Mouse (Mus musculus) thymus, postnatal 25 days (tissue): Measurements from ENCODE around the gene Klhl29.

Experiments used
- DNase-seq: peaks from one replicate; pipeline ENCODE4 v3.0.0; 2022

The Klhl29 gene

GRCm38 (mm10) chr12:5182165-5182564 lies 193.3 kb downstream of the Klhl29 start:
- DNase-seq, result no peak

GRCm38 (mm10) chr12:5176716-5177341 lies 198.7 kb downstream of the Klhl29 start:
- no peak for DNase-seq

- no peak for DNase-seq
These were observed 209.3 kb downstream of the Klhl29 start for GRCm38 (mm10) chr12:5166141-5166540.

DNA sequence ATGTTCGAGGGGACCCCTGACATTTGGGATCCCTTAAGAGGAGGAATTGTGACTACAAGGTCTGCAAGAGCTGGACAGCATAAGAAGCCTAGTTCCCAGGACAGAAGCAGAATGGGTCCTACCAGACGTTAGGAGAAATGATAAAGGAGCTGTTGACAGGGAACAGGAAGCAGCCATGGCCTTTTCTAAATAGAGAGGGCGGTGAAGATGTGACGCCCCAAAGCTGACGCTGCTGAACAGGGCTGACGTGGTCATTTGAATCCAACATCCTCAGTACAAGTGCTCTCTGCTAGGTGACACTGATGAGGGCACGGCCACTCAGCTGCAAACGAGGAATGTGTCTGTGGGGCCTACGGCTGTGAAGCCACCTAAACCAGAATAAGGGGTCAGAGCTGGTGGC lies 210.1 kb downstream of the Klhl29 start:
- DNase-seq, result no peak

- DNase-seq, result no peak
These were observed 212.8 kb downstream of the Klhl29 start for GRCm38 (mm10) chr12:5162672-5163071.

- no peak for DNase-seq
These were observed 213.9 kb downstream of the Klhl29 start for GRCm38 (mm10) chr12:5161631-5162030.

DNA sequence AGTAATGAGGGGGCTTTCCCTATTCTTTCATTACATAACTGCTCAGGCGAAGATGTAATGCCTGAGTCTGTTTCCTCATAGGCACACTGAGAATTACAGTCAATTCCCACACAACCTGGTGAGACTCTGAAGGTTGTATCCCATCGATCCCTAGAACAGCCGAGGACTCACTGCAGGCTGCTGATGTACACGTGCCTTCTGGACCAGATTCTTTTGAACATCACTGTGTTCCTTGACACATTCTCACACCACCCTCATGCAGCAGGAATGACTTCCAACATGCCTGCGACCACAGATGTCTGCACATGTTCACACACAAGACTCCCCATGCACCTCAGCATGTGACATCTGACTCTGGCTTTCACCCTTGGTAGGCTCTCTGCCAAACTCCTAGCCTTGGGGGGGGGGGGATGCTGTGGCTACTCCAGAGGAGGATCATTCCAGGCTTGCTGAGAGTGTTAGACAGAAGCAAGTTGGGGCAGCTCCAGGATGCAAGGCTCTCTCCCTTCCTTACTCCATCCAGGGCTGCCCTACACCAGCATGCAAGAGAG lies 217.5 kb downstream of the Klhl29 start:
- no peak for DNase-seq

- DNase-seq, result no peak
These were observed 218.3 kb downstream of the Klhl29 start for GRCm38 (mm10) chr12:5157021-5157681.

- no peak for DNase-seq
These were observed 220.3 kb downstream of the Klhl29 start for GRCm38 (mm10) chr12:5155177-5155576.

DNA sequence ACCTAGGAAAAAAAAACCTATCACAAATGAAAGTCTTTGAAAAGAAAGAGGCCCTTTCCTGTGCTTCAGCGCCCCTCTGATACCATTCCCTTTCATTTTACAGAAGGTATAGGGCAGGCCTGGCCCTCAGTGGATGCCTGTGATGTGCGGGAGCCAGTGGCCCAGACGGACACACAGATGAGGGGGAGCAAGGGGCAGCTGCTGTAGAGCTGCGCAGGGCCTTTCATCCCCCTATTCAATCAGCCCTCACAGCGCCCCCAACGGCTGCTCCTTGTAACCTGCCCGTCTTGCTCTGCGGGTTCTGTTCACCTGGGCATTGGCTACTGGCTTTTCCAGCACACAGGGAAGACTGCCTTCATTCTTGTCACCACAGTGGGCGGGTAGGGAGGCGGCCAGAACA lies 223.6 kb downstream of the Klhl29 start:
- DNase-seq, result no peak

- no peak for DNase-seq
These were observed 228.0 kb downstream of the Klhl29 start for GRCm38 (mm10) chr12:5147346-5148035.

DNA sequence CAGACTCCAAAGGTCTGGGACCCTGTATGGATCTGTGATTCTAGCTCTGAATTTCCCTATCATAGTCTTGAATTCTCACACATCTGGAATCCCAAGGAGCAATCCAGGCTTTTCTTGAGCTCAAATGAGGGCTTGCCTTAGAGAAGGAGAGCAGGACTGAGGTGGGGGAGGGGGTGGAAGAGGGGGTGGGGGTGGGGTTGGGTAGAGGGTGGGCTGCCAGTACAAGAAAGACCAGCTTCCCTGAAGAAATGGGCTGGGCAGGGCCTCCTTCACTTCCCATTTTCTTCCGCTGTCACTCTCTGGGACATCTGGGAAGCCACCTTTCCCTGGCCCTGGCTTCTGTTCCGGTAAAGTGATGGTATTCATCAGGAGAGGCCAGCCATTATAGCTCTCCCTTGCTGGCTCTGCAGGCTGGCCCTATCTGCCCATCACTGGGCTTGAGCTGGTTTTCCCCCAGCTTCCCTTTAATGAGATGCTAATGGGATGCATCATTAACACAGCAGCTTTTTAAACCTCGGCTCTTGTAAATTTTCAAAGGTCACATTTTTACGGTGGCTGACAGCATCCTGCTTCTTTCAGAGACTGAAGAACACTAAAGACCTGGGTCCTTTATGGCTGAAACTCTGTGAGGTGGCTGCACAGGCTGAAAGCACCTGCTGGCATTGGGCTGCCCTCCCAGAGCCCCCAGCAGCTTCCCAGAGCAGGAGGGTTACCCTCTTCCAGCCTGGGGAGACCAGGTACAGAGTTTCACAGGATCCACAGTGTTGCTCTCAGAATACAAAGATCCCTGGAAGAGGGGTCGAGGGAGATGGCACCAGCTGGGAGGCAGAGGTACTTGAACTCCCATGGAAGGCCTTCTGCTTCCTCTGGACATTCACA lies 231.3 kb downstream of the Klhl29 start:
- no peak for DNase-seq

- no peak for DNase-seq
These were observed 232.3 kb downstream of the Klhl29 start for GRCm38 (mm10) chr12:5143224-5143623.

GRCm38 (mm10) chr12:5142776-5143175 lies 232.7 kb downstream of the Klhl29 start:
- DNase-seq, result peak; percentile 16

DNA sequence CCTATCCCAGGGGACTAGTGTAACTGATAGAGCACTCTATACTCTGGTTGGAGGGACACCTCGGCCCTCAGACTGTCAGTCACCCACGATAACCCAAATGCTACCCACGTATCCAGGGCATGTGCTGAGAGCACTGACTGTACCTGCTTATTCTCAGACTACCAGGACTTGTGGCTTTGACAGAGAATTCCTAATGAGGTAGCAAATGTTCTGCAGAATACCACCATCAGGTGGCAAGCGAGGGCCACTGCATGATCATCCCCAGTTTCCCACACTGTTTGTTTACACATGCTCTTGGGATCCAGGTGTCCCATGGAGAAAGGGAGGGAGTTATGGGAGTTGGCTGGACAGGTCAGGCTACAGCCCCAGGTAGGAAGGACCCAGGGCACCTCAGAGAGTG lies 234.4 kb downstream of the Klhl29 start:
- DNase-seq, result no peak

- DNase-seq, result no peak
These were observed 236.2 kb downstream of the Klhl29 start for GRCm38 (mm10) chr12:5139302-5139701.

GRCm38 (mm10) chr12:5136300-5136699 lies 239.2 kb downstream of the Klhl29 start:
- peak; percentile 16 for DNase-seq

DNA sequence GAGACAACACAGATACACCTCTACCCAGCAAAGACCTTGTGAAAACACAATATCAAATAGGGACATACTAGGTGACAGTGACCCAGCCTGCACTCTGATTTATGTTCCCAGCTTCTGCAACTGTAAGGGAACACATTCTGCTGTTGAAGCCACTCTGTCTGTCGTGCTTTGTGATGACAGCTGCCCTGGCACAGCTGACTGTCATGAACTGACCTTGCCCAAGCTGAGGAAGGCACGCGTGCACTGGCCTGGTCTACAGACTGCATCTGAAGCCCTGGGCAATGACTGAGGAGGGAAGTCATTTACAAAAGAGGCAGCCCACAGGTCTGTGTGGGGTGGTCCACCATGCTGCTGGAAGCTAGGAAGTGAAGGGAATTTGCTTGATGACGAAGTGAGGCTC lies 246.3 kb downstream of the Klhl29 start:
- no peak for DNase-seq

GRCm38 (mm10) chr12:5125907-5126306 lies 249.6 kb downstream of the Klhl29 start:
- no peak for DNase-seq

- DNase-seq, result no peak
These were observed 252.5 kb downstream of the Klhl29 start for GRCm38 (mm10) chr12:5122972-5123371.

DNA sequence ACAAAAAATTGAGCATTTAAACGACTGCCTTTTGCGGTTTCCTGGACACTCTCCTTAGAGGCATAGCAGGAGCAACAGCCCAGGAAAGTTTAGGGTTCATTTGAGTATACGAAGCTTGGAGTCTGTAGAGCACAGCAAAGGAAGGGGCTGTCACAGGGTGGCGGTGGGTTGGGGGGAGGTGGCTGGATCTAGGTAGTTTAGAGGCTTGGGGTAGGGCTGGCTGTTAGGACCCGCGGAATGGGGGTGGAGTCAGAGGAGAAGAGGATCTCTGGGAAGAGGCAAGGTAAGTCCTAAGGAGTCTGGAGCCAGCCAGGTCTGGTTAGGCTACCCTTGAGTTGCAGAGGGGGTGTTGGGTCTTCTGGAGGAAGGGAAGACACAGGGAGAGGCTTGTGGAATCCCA lies 255.2 kb downstream of the Klhl29 start:
- no peak for DNase-seq

GRCm38 (mm10) chr12:5119726-5120125 lies 255.8 kb downstream of the Klhl29 start:
- DNase-seq, result peak; percentile 53

- DNase-seq, result no peak
These were observed 256.2 kb downstream of the Klhl29 start for GRCm38 (mm10) chr12:5119286-5119685.
